Mouse (Mus musculus) Patski (cell line): ENCODE measurements around the gene Tmem11. TPM values are rescaled to one million over a fixed set of nuclear protein-coding genes. Genes with fewer than 3 reads are reported as not detected.
A peak's percentile ranks its signal among the peaks of the same experiment; 100 is the strongest.

Experiments used
- ATAC-seq: fragments of 100-300 bp; one replicate; pipeline ENCODE4 v1.8.0; 2021
- CTCF ChIA-PET: fragments of 350-600 bp; sonication (Branson Sonifier 250); formaldehyde crosslinking; loops from one replicate; lab custom pipeline; 2022; ENCODE audit warnings: inconsistent platforms; lab: Charles Lee
- POLR2A ChIA-PET: fragments of 350-600 bp; sonication (Branson Sonifier 250); formaldehyde crosslinking; loops from one replicate; lab custom pipeline; 2022; ENCODE audit warnings: antibody characterized with exemption, inconsistent platforms; lab: Charles Lee
- DNase-seq: peaks from one replicate; pipeline ENCODE4 v3.0.0-alpha.2; 2011; ENCODE audit warnings: low read depth, low spot score
- H3K27me3 ChIP-seq: fragments of 371-371 bp; one replicate; pipeline ENCODE4 v1.5.1; 2021
- CTCF ChIP-seq: fragments of 100-300 bp; IDR thresholded peaks from one replicate; pipeline ENCODE4 v1.5.1; 2021
- in situ Hi-C: fragments of 300-500 bp; cut with MboI; formaldehyde crosslinking; loops from 3 replicates; pipeline ENCODE4 v1.11.1; 2018; ENCODE audit warnings: low pct_unique_long_range_greater_than_20kb, mixed read lengths
- polyA plus RNA-seq: library from polyadenylated mRNA; unstranded; gene quantifications from one replicate; pipeline ENCODE4 v1.2.3, GENCODE M21; 2021

The Tmem11 gene
- polyA plus RNA-seq, 1 experiment from 2014 or later: 47.5 TPM

DNA sequence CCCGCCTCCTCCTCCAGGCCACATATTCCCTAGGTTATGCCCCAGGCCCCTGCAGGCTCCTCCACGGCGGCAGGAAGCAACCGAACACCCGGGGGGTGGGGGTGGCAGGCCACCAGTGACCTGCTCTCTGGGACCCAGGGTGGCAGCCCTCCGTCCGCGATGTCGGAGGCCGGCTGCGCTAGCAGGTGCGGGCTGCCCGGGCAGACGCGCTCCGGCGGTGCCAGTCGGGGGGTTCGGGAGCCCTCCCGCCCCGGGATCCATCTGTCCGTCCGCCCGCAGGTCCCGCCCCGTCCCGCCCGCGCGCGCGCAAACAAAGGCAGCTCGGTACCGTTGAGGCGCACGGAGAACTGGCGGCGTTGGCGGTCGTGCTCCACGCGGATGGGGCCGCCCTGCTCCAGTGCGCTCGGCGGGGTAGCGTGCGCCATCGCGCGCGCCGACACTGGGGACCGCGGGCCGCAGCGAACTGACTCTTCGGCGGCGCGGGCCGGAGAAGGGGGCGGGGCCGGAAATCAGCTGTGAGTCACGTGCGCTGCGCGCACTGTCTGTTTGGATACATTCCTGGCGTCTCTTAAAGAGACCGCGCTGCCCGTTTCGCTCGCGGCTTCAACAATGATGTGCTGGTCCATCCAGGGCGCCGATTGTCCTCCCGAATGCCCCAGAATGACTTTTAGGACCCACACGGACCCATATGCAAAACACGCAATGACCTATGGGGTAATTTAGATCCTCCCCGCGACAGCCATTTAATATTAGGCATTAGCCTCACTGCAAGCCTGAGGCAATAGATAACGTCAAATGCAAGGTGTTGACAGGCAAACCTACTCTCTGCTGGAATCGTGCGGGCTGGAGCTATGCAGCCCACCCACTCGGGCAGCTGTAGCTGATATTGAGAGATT lies 34.5 kb upstream of the Tmem11 start:
- CTCF ChIA-PET: interaction anchor here (1.1 to 3.2 kb wide), 2 partner anchors 14 to 83 kb away, joined by 3 to 9 read pairs; partner anchors contain the start of gene Dhrs7b
- TF ChIP-seq CTCF: no peak
- ATAC-seq: peak; percentile 72
- no peaks in the 10 kb centered on the region for H3K27me3 ChIP-seq
- in situ Hi-C loops: no loop called here
- POLR2A ChIA-PET: interaction anchor here (0.7 to 1.9 kb wide), 2 partner anchors 19 to 23 kb away, joined by 3 to 4 read pairs; partner anchors contain the start of gene Map2k3
- DNase-seq: peak; percentile 49

DNA sequence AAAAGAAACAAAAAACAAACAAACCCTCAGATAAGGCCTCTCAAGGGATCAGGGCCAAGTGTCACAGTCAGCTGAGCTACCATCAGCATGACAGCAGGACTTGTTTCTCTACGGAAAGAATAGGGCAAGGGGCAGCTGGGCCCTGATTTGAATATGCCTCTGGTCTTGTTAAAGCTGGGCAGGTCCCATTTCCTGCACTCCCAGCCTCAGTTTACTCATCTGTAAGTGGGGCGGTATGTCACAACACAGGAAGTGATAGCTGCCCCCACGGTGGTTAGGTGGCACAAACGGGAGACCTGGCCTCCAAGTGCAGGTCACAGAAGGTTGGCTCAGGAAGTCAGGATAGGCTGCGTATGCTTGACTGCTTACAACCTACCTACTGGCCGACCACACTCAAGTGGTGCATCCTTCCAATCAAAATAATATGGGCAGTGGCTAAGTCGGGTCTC lies 33.5 kb upstream of the Tmem11 start:
- peak; percentile 3 for ATAC-seq
- DNase-seq: no peak
- POLR2A ChIA-PET: no interaction called here
- no peaks in the 10 kb centered on the region for H3K27me3 ChIP-seq
- in situ Hi-C loops: no loop called here
- TF ChIP-seq CTCF: no peak
- CTCF ChIA-PET: interaction anchor here (1.1 kb wide), 1 partner anchor 82 kb away, joined by 3 read pairs; the partner anchor contains the start of gene Dhrs7b

GRCm38 (mm10) chr11:60909626-60910025 lies 30.6 kb upstream of the Tmem11 start:
- in situ Hi-C loops: no loop called here

GRCm38 (mm10) chr11:60908073-60908472 lies 29.0 kb upstream of the Tmem11 start:
- DNase-seq (no peak), ATAC-seq (no peak)
- ChIA-PET POLR2A (no interaction called here), CTCF (no interaction called here)
- H3K27me3 ChIP-seq: no peaks in the 10 kb centered on the region
- no peak for TF ChIP-seq CTCF
- in situ Hi-C loops: no loop called here

More at GRCm38 (mm10) chr11:60909626-60910025, 30.6 kb upstream of the Tmem11 start:
- ATAC-seq (no peak), DNase-seq (no peak)
- ChIA-PET POLR2A (interaction anchor here (1.2 kb wide), 1 partner anchor 31 kb away, joined by 4 read pairs; the partner anchor contains the start of gene Tmem11), CTCF (no interaction called here)
- TF ChIP-seq CTCF: no peak
- no peaks in the 10 kb centered on the region for H3K27me3 ChIP-seq

DNA sequence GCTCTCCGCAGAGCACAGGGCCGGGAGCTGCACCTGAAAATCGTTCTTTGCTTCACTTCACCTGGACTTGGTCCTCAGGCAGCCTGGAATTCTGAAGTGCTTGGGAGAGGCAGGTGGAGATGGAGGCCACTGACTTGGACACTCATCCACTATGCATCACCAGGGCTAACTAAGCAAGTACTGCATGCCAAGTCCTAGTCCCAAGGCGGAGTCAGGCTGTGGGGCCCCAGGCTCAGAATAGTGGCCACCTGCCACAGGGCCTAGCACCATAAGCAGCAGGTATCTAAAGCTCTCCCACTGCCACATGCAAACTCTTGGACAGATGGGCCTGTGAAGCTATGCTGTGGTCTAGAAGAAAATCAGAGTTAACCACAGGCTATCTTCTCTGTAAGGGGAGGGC lies 27.4 kb upstream of the Tmem11 start:
- H3K27me3 ChIP-seq: no peaks in the 10 kb centered on the region
- ATAC-seq: no peak
- ChIA-PET POLR2A (interaction anchor here (0.9 kb wide), 1 partner anchor 24 kb away, joined by 3 read pairs; no protein-coding TSS in a partner anchor), CTCF (interaction anchor here (0.9 to 1.1 kb wide), 2 partner anchors 11 to 185 kb away, joined by 3 read pairs; no protein-coding TSS in a partner anchor)
- no peak for DNase-seq
- in situ Hi-C loops: no loop called here
- TF ChIP-seq CTCF: no peak

DNA sequence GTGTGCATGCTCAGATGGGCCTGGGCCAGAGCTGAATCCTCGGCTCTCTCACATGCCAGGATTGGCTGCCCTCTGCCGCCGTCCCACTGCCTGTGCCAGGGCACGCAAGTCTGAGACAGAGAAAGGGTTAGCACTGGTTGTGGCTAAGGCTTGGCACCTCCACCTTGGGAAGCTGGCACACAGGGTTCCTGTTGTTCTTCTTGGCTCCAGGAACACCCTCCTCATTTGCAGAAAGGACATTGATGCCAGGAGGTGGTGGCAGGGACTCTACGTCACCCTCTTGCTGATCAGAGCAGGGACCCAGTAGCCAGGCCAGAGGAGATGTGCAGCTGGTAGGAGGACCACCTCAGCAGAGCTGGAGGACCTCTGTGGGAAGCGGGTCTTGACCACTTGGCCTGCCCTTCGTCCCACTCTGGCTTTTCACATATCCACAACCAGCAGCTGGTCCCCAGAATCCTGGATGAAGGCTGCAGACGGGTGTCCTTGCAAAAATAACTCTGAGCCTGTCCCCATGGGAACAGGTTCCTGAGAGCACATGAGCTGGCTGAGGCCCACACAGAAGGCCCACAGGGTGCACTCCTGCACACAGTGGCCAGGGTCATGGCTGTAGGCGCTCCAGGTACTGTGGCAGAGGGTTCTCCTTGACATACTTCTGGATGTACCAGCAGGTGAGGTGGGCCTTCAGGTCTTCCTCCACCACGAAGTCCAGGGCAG lies 26.5 kb upstream of the Tmem11 start:
- ATAC-seq: no peak
- TF ChIP-seq CTCF: no peak
- POLR2A ChIA-PET: no interaction called here
- in situ Hi-C loops: no loop called here
- H3K27me3 ChIP-seq: no peaks in the 10 kb centered on the region
- no peak for DNase-seq
- CTCF ChIA-PET: no interaction called here

DNA sequence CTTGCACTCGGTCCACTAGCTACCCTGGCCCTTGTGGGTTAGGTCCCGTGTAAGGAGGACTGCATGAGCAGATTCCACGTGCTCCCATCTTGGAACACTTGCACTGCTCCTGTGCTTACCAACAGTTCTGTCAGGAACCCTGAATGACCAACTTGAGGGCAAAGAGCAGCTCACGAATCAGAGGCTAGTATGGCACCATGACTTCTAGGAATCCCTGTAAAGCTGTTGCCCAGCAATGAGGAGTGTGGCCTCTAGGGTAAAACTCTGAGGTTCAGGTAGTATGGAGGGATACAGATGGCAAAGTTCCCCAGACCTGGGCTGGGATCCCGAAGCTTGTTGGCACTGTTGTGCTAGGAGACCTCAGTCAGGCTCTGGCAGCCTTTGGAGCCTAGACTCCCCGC lies 24.6 kb upstream of the Tmem11 start:
- no peak for TF ChIP-seq CTCF
- DNase-seq (no peak), ATAC-seq (no peak)
- in situ Hi-C loops: no loop called here
- H3K27me3 ChIP-seq: no peaks in the 10 kb centered on the region
- CTCF ChIA-PET: interaction anchor here (0.8 kb wide), 1 partner anchor 11 kb away, joined by 3 read pairs; no protein-coding TSS in a partner anchor
- POLR2A ChIA-PET: no interaction called here

DNA sequence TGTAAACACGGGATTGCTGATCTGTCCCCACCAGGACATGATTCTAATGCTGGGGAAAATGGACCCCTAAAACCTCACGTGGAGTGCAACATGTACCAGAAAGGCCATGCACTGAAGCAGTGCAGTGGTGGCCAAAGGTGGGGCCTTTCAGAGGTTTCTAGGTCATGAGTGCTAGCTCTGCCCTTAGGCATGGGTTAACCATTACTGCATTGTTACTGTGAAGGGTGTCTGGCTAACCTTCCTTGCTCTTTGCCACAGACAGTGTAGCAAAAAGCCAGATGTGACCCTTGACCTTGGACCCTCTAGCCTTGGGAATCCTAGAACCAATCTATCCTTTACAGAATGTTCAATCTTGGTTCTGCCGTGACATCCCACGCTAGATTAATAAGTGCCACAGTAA lies 23.4 kb upstream of the Tmem11 start:
- ATAC-seq: no peak
- no peak for DNase-seq
- no peaks in the 10 kb centered on the region for H3K27me3 ChIP-seq
- no peak for TF ChIP-seq CTCF
- in situ Hi-C loops: no loop called here
- ChIA-PET POLR2A (interaction anchor here (0.6 to 1.1 kb wide), 2 partner anchors 16 to 1751 kb away, joined by 3 to 5 read pairs; no protein-coding TSS in a partner anchor), CTCF (no interaction called here)

- no peak for ATAC-seq
- ChIA-PET CTCF (no interaction called here), POLR2A (interaction anchor here (1.1 kb wide), 1 partner anchor 16 kb away, joined by 5 read pairs; no protein-coding TSS in a partner anchor)
Observed at GRCm38 (mm10) chr11:60902001-60902400, 22.9 kb upstream of the Tmem11 start.

DNA sequence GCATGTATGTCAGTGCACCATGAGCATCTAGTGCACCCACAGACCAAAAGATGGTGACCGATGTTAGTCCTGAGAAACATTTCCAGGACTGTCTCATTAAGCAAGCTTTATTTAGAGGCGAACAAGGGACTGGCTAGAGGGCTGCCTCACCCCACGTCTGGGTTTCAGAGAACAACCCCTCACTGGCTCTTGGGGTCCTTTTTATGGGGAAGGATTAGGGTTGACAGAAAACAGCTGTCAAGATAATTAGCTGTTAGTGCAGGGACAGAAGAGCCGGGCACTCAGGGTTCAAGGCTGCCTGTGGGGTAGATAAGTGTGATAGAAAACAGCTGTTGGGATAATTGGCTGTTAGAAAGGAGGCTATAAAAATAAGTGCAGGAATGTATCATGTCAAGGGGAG lies 16.8 kb upstream of the Tmem11 start:
- in situ Hi-C loops: no loop called here
- CTCF ChIA-PET: interaction anchor here (1.3 kb wide), 1 partner anchor 11 kb away, joined by 3 read pairs; no protein-coding TSS in a partner anchor
- TF ChIP-seq CTCF: no peak
- ATAC-seq: no peak
- POLR2A ChIA-PET: interaction anchor here (0.9 kb wide), 1 partner anchor 100 kb away, joined by 3 read pairs; no protein-coding TSS in a partner anchor
- no peaks in the 10 kb centered on the region for H3K27me3 ChIP-seq
- no peak for DNase-seq

More at GRCm38 (mm10) chr11:60902001-60902400, 22.9 kb upstream of the Tmem11 start:
- in situ Hi-C loops: no loop called here
- DNase-seq: no peak
- H3K27me3 ChIP-seq: no peaks in the 10 kb centered on the region
- no peak for TF ChIP-seq CTCF
